Mouse (Mus musculus) megakaryocyte, adult 5-6 weeks (primary cell): ENCODE measurements around the gene Trim8. TPM values are rescaled to one million over a fixed set of nuclear protein-coding genes. Genes with fewer than 3 reads are reported as not detected.

Experiments
- ATAC-seq: 2 replicates; pipeline ENCODE4 v1.8.0; 2016; ENCODE audit warnings: mild to moderate bottlenecking, inconsistent platforms; ENCODE audit not compliant: poor library complexity, severe bottlenecking
- total RNA-seq, 2 experiments: library from RNA; stranded (forward) in 1 of 2; stranded (reverse) in 1 of 2; fragments of 153-499, 151-499 nt in 1 of 2; fragments of 221-1000, 200-1000 nt in 1 of 2; gene quantifications; 2 replicates each; pipeline versions ENCODE4 v1.2.3 to v1.2.4; 2015 to 2017

The Trim8 gene
- total RNA-seq, 2 experiments from 2014 or later: 18.2 to 20.1 TPM

GRCm38 (mm10) chr19:46504085-46504552 is 2.6 kb downstream of the Trim8 start:
- ATAC-seq: peak; percentile 42

GRCm38 (mm10) chr19:46504822-46505417 is 3.4 kb downstream of the Trim8 start:
- no peak for ATAC-seq

GRCm38 (mm10) chr19:46505646-46506371 is 4.3 kb downstream of the Trim8 start:
- ATAC-seq: no peak

GRCm38 (mm10) chr19:46506372-46506717 is 4.8 kb downstream of the Trim8 start:
- ATAC-seq: no peak

GRCm38 (mm10) chr19:46507181-46507581 is 5.7 kb downstream of the Trim8 start:
- ATAC-seq: no peak

DNA sequence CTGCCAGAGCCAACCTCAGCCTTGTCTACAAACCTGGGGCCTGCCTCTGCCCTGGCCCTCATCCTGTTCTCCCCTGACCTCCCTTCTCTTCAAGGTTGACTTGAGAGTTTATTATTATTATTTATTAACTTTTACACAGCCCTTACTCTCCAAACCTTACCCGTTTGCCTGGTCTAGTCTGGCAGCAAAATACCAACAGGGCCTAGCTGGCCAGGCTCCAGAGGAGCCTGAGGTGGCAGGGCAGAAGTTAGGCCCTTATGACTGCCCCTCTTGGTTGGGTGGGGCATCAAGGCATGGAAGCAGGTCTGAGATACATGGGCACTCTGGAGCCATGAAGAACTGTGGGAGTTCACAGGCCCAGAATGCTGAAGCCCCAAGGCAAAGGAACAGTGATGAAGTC is 6.3 kb downstream of the Trim8 start:
- no peak for ATAC-seq

- no peak for ATAC-seq
Observed at GRCm38 (mm10) chr19:46508738-46509137, 7.2 kb downstream of the Trim8 start.

DNA sequence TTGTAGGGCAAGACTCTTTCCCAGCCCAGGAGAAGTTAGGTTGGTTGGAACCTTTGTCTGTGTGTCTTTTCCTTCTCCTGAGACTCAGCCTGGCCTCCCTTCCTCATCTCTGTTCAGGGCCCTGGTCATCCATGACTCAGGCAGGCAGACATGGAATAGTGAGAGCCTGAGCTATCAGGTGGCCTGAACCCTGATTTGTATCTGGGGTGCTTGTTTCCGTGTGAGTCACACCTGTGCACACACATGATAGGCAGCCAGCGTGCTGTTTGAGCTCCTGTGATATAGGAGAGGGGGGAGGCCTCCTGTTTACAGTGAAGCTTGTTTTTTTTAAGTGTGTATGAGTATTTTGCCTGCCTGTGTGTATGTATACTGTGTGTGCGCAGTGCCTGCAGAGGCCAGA is 7.7 kb downstream of the Trim8 start:
- no peak for ATAC-seq

DNA sequence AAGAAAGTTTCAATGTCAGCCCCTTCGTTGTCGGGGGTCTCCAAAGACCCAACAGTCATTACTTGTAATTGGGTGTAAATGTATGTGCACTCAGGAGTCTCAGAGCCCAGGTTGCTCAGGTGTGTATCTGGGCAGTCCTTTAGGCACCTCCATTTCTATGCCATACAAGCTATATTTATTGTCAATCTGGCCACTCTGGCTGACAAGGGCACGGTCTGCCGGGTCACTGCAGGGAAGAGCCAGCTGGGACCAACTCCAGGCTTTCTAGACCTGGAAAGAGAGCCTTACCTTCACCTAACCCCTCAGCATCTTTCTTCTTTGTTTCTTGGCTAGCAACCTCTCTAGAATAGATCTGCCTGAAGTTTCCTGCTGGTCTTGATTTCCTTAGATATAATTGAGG is 8.2 kb downstream of the Trim8 start:
- ATAC-seq: no peak

- ATAC-seq: no peak
Observed at GRCm38 (mm10) chr19:46510401-46510800, 8.9 kb downstream of the Trim8 start.

DNA sequence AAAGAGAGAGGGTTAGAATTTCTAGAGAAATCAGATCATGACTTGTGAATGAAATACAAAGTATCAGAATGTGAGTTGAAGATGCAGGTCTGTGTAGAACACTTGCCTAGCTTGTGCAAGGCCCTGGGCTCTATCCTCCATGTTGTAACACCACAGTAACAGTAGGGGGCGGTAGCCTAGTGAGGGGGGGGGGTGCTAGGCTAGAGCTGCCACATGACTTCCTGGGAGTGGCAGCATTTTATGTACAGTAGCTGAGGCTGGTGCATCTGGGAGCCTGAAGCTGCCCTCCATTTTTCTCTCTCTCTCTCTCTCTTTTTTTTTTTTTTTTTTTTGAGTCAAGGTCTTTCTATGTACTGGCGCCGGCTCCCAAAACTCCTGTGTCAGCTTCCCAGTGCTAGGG is 9.3 kb downstream of the Trim8 start:
- peak; percentile 68 for ATAC-seq

GRCm38 (mm10) chr19:46511263-46511662 is 9.8 kb downstream of the Trim8 start:
- peak; percentile 84 for ATAC-seq

DNA sequence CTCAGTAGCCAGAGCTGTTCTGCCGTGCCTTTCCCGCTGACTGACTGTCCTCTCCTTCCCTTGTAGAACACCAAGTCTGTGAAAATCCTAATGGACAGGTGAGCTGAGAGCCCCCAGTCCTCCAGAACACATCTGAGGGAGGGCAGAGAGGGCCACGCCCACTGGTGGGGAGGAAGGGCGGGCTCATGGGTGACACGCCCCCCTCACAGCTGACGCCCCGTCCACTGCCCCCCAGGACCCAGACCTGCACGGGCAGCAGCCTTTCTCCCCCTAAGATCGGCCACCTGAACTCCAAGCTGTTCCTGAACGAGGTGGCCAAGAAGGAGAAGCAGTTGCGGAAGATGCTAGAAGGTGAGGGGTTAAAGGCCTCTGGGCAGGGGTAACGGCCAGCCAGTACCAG is 12.9 kb downstream of the Trim8 start:
- no peak for ATAC-seq

DNA sequence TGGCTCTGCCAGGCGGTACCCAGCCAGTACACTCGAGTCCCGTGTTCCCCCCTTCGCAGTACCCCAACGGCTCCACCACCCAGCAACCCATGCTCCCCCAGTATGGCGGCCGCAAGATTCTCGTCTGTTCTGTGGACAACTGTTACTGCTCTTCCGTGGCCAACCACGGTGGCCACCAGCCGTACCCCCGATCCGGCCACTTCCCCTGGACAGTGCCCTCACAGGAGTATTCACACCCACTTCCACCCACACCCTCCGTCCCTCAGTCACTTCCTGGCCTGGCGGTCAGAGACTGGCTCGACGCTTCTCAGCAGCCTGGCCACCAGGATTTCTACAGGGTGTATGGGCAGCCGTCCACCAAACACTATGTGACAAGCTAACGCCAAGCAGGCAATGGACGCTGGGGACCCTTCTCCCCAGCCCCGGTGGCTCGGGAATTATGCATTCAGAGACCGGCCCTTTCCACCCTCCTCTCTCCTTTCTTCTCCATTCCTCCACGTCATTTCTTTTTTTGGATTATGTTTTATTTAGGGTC is 13.9 kb downstream of the Trim8 start:
- no peak for ATAC-seq

DNA sequence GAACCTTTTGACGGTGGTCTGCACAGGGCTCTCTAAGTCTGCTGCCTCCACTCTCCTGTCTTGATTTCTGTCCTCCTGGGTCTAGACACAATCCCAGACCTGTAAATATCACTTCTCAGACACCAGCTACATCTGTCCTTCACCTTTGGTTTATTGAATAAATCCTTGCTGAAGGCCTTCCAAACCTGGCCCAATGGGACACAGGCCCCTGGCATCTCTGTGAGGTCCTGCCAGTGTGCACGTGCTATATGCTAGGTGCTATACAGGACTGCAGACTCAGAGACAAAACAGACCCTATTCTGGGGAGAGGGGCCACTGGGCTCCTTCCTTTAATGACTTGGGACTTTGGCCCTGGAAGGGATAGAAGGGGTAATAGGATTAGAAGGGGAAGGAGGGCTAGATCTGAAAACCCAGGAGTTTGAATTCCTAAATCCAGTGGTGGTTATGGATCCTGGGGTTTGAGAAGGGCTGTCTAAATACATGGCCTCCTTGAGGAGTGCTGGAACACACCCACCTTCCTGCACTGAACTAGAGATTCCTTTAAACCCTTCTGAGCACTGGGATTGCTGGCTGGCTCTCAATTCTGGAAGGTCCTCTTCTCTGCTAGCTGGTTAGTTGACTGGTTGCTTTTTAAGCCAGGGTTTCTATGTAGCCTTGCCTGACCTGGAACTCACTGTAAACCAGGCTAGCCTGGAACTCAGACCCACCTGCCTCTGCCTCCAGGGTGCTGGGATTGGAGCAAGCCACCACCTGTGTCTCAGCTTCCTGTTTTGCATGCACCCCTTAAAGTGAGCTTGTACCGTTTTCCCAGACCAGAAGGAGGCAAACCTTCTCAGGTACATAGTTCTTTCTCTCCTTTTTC is 15.4 kb downstream of the Trim8 start:
- 0 out of 2 replicates have a peak, but pooled peaks have one; percentile 44 for ATAC-seq

DNA sequence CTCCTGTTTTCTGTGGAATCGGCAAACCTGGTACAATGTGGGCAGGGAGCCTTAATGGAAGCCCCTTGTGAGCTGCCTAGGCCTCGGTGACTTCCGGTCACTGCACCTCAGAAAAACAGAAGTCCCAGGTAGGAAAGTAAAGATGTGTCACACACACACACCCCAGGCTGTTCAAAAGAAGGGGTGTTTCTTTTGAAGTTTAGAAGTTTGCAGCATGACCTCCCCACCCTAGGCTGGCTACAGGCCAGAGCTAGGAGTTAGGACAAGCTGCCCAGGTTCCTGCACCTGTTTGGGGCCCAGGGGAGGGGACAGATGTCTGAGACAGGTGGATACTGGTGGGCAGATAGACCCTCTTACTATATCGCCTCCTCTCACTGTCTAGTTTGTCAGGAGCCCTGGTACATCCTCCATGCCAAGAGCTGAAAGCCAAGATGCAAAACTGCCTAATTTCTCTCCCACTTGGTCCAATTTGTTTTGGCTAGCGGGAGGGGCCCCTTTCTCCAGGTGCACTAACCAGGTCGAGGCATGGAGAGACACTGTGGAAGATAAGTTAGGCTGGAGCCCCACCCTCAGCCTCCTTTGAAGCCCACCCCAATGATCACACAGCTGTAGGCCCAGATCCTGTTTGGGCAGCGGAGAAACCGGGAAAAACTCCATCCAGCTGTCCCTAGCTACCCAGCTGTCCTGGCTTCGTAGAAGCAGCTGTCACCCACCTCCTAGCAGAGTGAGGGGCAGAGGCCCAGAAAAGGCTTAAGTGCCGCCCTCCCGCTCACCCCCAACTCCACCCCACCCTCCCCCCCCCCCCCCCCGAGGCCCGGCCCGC is 16.2 kb downstream of the Trim8 start:
- peak; percentile 61 for ATAC-seq

DNA sequence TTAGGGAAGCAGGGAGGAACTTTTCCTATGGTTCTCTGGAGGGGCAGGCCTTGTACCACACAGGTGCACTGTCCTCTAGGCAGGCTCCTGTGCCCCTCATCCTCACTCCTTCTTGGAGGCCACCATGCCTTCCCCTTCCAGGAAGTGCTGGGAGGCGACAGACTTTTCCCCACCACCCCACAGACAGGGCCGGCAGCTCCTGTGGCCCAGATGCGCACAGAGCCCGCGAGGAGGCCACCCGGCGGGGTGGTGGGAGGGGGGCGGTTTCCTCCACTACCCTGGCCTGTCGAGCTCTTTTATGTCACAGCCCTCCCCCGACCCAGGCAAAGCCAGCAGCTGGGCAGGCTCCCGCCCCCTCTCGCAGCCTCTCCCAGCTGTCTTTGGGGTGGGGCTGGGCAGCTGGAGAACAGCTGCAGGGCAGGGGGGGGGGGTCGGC is 16.9 kb downstream of the Trim8 start:
- no peak for ATAC-seq

GRCm38 (mm10) chr19:46518828-46519621 is 17.5 kb downstream of the Trim8 start:
- ATAC-seq: no peak

- ATAC-seq: no peak
Observed at GRCm38 (mm10) chr19:46521698-46522097, 20.2 kb downstream of the Trim8 start.
